Mouse (Mus musculus) urinary bladder, postnatal 36 days (tissue): ENCODE data around the gene Ecsit.
A peak's percentile ranks its signal among the peaks of the same experiment; 100 is the strongest.
"Not testable (repeated sequence)": the region's sequence is repeated elsewhere in the genome, so short reads cannot be mapped to it uniquely, and the experiment has no call there.

Experiments
- DNase-seq, 2 experiments: peaks; one replicate each; pipeline ENCODE4 v3.0.0; 2022; ENCODE audit warnings: low spot score in 2 of 2, mixed read lengths in 1 of 2

Gene Ecsit

GRCm38 (mm10) chr9:22089986-22090385, 4.7 kb upstream of the Ecsit start:
- no peak for DNase-seq

GRCm38 (mm10) chr9:22089281-22089680, 4.0 kb upstream of the Ecsit start:
- no peak for DNase-seq

- DNase-seq: no peak
These were observed 1.9 kb upstream of the Ecsit start for GRCm38 (mm10) chr9:22087034-22087618.

GRCm38 (mm10) chr9:22086012-22086411, 774 bp upstream of the Ecsit start:
- no peak for DNase-seq

GRCm38 (mm10) chr9:22084667-22085021, 594 bp downstream of the Ecsit start:
- no peak for DNase-seq

GRCm38 (mm10) chr9:22076223-22076622, 9.0 kb downstream of the Ecsit start:
- no peak for DNase-seq

- DNase-seq: not testable (repeated sequence)
These were observed 9.5 kb downstream of the Ecsit start for GRCm38 (mm10) chr9:22075778-22076177.

GRCm38 (mm10) chr9:22072276-22072675, 13.0 kb downstream of the Ecsit start:
- no peak for DNase-seq

- peak; percentile 92 to 97 for DNase-seq
These were observed 14.3 kb downstream of the Ecsit start, which contains the start of the genes Gm49318 and Zfp653 for GRCm38 (mm10) chr9:22070791-22071573. Gene Gm49318, minus strand, starts transcription at chr9:22071259. Gene Zfp653, minus strand, starts transcription at chr9:22071376.

GRCm38 (mm10) chr9:22069881-22070553, 15.2 kb downstream of the Ecsit start:
- no peak for DNase-seq

GRCm38 (mm10) chr9:22067195-22067594, 18.0 kb downstream of the Ecsit start:
- no peak for DNase-seq

GRCm38 (mm10) chr9:22066433-22066832, 18.8 kb downstream of the Ecsit start:
- peak; percentile 31 to 38 for DNase-seq

GRCm38 (mm10) chr9:22065642-22066041, 19.6 kb downstream of the Ecsit start:
- no peak for DNase-seq

GRCm38 (mm10) chr9:22064341-22064740, 20.9 kb downstream of the Ecsit start:
- no peak for DNase-seq

GRCm38 (mm10) chr9:22061339-22061738, 23.9 kb downstream of the Ecsit start:
- DNase-seq: no peak

- DNase-seq: no peak
These were observed 27.2 kb downstream of the Ecsit start for GRCm38 (mm10) chr9:22058011-22058424.

GRCm38 (mm10) chr9:22057031-22057517, 28.2 kb downstream of the Ecsit start:
- no peak for DNase-seq

GRCm38 (mm10) chr9:22056303-22056910, 28.8 kb downstream of the Ecsit start:
- DNase-seq: no peak

GRCm38 (mm10) chr9:22055713-22056112, 29.5 kb downstream of the Ecsit start:
- no peak for DNase-seq

GRCm38 (mm10) chr9:22054411-22055076, 30.7 kb downstream of the Ecsit start:
- DNase-seq: peak; percentile 10 to 62

GRCm38 (mm10) chr9:22053657-22054056, 31.6 kb downstream of the Ecsit start:
- DNase-seq: no peak

GRCm38 (mm10) chr9:22051958-22052254, 33.3 kb downstream of the Ecsit start, which contains the start of gene Elavl3:
Gene Elavl3, minus strand, starts transcription at chr9:22052023.
- DNase-seq: no peak
